Mouse (Mus musculus): Measurements from ENCODE around the gene Prpf38a. TPM values are rescaled to one million over a fixed set of nuclear protein-coding genes. Genes with fewer than 3 reads are reported as not detected.

Gene Prpf38a
- polyA plus RNA-seq, 1 experiment from 2014 or later: 40.4 TPM

GRCm38 (mm10) chr4:108619165-108619564 lies 40.0 kb upstream of the Prpf38a start:
- DNase-seq (ENCODE audit: low spot score): peak; percentile 36
- Histone ChIP-seq H3K27me3 (replicated peaks; ENCODE audit: insufficient read depth, low read length) (no peaks in the 10 kb centered on the region), H3K4me2 (replicated peaks; ENCODE audit: low read depth, low read length) (peak overlapping the region; percentile 85), H3K27ac (ENCODE audit: low read length) (peak overlapping the region; percentile 70), H3K36me3 (ENCODE audit: insufficient read depth, low read length) (no peaks in the 10 kb centered on the region), H3K9ac (replicated peaks; ENCODE audit: low read depth) (peak overlapping the region; percentile 76), H3K9me3 (ENCODE audit: low read length) (no peaks in the 10 kb centered on the region), H3K4me1 (ENCODE audit: insufficient read depth, low read depth, low read length) (peaks cover 9% of the 10 kb centered on the region; the same call in 1 of the 2 replicates), H3K4me3 (ENCODE audit: low read depth, low read length) (peak overlapping the region; percentile 80)
- no peak for TF ChIP-seq EP300 (IDR thresholded peaks at IDR 0.05)
- WGBS: under 1% methylated on average over 10 of the region's 10 CpGs
- peak; percentile 1; the same call in 1 of the 2 replicates for ATAC-seq

- H3K9ac ChIP-seq (replicated peaks; ENCODE audit: low read depth): no peak overlapping the region
- H3K4me3 ChIP-seq (ENCODE audit: low read depth, low read length): no peak overlapping the region
- no peaks in the 10 kb centered on the region for H3K27me3 ChIP-seq (replicated peaks; ENCODE audit: insufficient read depth, low read length)
- 55% methylated on average over 4 of the region's 4 CpGs for WGBS
- no peak overlapping the region for H3K4me2 ChIP-seq (replicated peaks; ENCODE audit: low read depth, low read length)
- no peaks in the 10 kb centered on the region for H3K36me3 ChIP-seq (ENCODE audit: insufficient read depth, low read length)
- peaks cover 9% of the 10 kb centered on the region; the same call in 1 of the 2 replicates for H3K4me1 ChIP-seq (ENCODE audit: insufficient read depth, low read depth, low read length)
- peak overlapping the region; percentile 70; the same call in 1 of the 2 replicates for H3K27ac ChIP-seq (ENCODE audit: low read length)
- TF ChIP-seq CTCF (IDR thresholded peaks at IDR 0.05): no peak
- no peak for TF ChIP-seq EP300 (IDR thresholded peaks at IDR 0.05)
- ATAC-seq (no peak), DNase-seq (ENCODE audit: low spot score) (no peak)
- H3K9me3 ChIP-seq (ENCODE audit: low read length): no peaks in the 10 kb centered on the region
These were observed 39.5 kb upstream of the Prpf38a start for GRCm38 (mm10) chr4:108618586-108618985.

- Histone ChIP-seq H3K36me3 (ENCODE audit: insufficient read depth, low read length) (no peaks in the 10 kb centered on the region), H3K9ac (replicated peaks; ENCODE audit: low read depth) (no peak overlapping the region), H3K4me2 (replicated peaks; ENCODE audit: low read depth, low read length) (no peak overlapping the region), H3K4me1 (ENCODE audit: insufficient read depth, low read depth, low read length) (no peaks in the 10 kb centered on the region), H3K27ac (ENCODE audit: low read length) (no peak overlapping the region), H3K4me3 (ENCODE audit: low read depth, low read length) (no peak overlapping the region), H3K27me3 (replicated peaks; ENCODE audit: insufficient read depth, low read length) (no peaks in the 10 kb centered on the region), H3K9me3 (ENCODE audit: low read length) (no peaks in the 10 kb centered on the region)
- TF ChIP-seq CTCF (IDR thresholded peaks at IDR 0.05) (no peak), EP300 (IDR thresholded peaks at IDR 0.05) (no peak)
- DNase-seq (ENCODE audit: low spot score) (no peak), ATAC-seq (no peak)
- 82% methylated on average over 5 of the region's 5 CpGs for WGBS
These were observed 31.8 kb upstream of the Prpf38a start for GRCm38 (mm10) chr4:108610935-108611334.

- no peak overlapping the region for H3K9ac ChIP-seq (replicated peaks; ENCODE audit: low read depth)
- no peaks in the 10 kb centered on the region for H3K27me3 ChIP-seq (replicated peaks; ENCODE audit: insufficient read depth, low read length)
- DNase-seq (ENCODE audit: low spot score) (no peak), ATAC-seq (no peak)
- no peaks in the 10 kb centered on the region for H3K36me3 ChIP-seq (ENCODE audit: insufficient read depth, low read length)
- TF ChIP-seq EP300 (IDR thresholded peaks at IDR 0.05) (no peak), CTCF (IDR thresholded peaks at IDR 0.05) (no peak)
- no peak overlapping the region for H3K4me2 ChIP-seq (replicated peaks; ENCODE audit: low read depth, low read length)
- WGBS: 89% methylated on average over 3 of the region's 3 CpGs
- H3K9me3 ChIP-seq (ENCODE audit: low read length): no peaks in the 10 kb centered on the region
- H3K4me1 ChIP-seq (ENCODE audit: insufficient read depth, low read depth, low read length): no peaks in the 10 kb centered on the region
- no peak overlapping the region for H3K27ac ChIP-seq (ENCODE audit: low read length)
- no peak overlapping the region for H3K4me3 ChIP-seq (ENCODE audit: low read depth, low read length)
These were observed 29.5 kb upstream of the Prpf38a start for GRCm38 (mm10) chr4:108608651-108609050.

GRCm38 (mm10) chr4:108601870-108602269 lies 22.7 kb upstream of the Prpf38a start:
- WGBS: 94% methylated on average over 7 of the region's 7 CpGs
- Histone ChIP-seq H3K4me1 (ENCODE audit: insufficient read depth, low read depth, low read length) (no peaks in the 10 kb centered on the region), H3K9me3 (ENCODE audit: low read length) (no peaks in the 10 kb centered on the region), H3K27me3 (replicated peaks; ENCODE audit: insufficient read depth, low read length) (no peaks in the 10 kb centered on the region), H3K9ac (replicated peaks; ENCODE audit: low read depth) (no peak overlapping the region), H3K4me3 (ENCODE audit: low read depth, low read length) (no peak overlapping the region), H3K36me3 (ENCODE audit: insufficient read depth, low read length) (no peaks in the 10 kb centered on the region), H3K4me2 (replicated peaks; ENCODE audit: low read depth, low read length) (no peak overlapping the region), H3K27ac (ENCODE audit: low read length) (no peak overlapping the region)
- ATAC-seq (no peak), DNase-seq (ENCODE audit: low spot score) (no peak)
- TF ChIP-seq CTCF (IDR thresholded peaks at IDR 0.05): no peak
- TF ChIP-seq EP300 (IDR thresholded peaks at IDR 0.05): no peak

GRCm38 (mm10) chr4:108598306-108598705 lies 19.2 kb upstream of the Prpf38a start:
- H3K4me2 ChIP-seq (replicated peaks; ENCODE audit: low read depth, low read length): no peak overlapping the region
- TF ChIP-seq CTCF (IDR thresholded peaks at IDR 0.05): no peak
- no peak for TF ChIP-seq EP300 (IDR thresholded peaks at IDR 0.05)
- H3K9me3 ChIP-seq (ENCODE audit: low read length): no peaks in the 10 kb centered on the region
- H3K4me1 ChIP-seq (ENCODE audit: insufficient read depth, low read depth, low read length): no peaks in the 10 kb centered on the region
- H3K4me3 ChIP-seq (ENCODE audit: low read depth, low read length): no peak overlapping the region
- H3K27me3 ChIP-seq (replicated peaks; ENCODE audit: insufficient read depth, low read length): no peaks in the 10 kb centered on the region
- DNase-seq (ENCODE audit: low spot score) (no peak), ATAC-seq (peak; percentile 43)
- H3K36me3 ChIP-seq (ENCODE audit: insufficient read depth, low read length): no peaks in the 10 kb centered on the region
- H3K9ac ChIP-seq (replicated peaks; ENCODE audit: low read depth): no peak overlapping the region
- WGBS: 64% methylated on average over 4 of the region's 4 CpGs
- H3K27ac ChIP-seq (ENCODE audit: low read length): no peak overlapping the region

- H3K27me3 ChIP-seq (replicated peaks; ENCODE audit: insufficient read depth, low read length): no peaks in the 10 kb centered on the region
- H3K9ac ChIP-seq (replicated peaks; ENCODE audit: low read depth): no peak overlapping the region
- H3K4me3 ChIP-seq (ENCODE audit: low read depth, low read length): no peak overlapping the region
- 78% methylated on average over 1 of the region's 1 CpGs for WGBS
- no peak overlapping the region for H3K4me2 ChIP-seq (replicated peaks; ENCODE audit: low read depth, low read length)
- DNase-seq (ENCODE audit: low spot score) (no peak), ATAC-seq (no peak)
- no peaks in the 10 kb centered on the region for H3K9me3 ChIP-seq (ENCODE audit: low read length)
- no peak overlapping the region for H3K27ac ChIP-seq (ENCODE audit: low read length)
- no peaks in the 10 kb centered on the region for H3K36me3 ChIP-seq (ENCODE audit: insufficient read depth, low read length)
- no peaks in the 10 kb centered on the region for H3K4me1 ChIP-seq (ENCODE audit: insufficient read depth, low read depth, low read length)
- TF ChIP-seq EP300 (IDR thresholded peaks at IDR 0.05): no peak
- no peak for TF ChIP-seq CTCF (IDR thresholded peaks at IDR 0.05)
These were observed 16.6 kb upstream of the Prpf38a start for GRCm38 (mm10) chr4:108595785-108596184.

Measured in lung, postnatal 0 days (tissue).